Mouse (Mus musculus): ENCODE data around the gene Omp.

DNA sequence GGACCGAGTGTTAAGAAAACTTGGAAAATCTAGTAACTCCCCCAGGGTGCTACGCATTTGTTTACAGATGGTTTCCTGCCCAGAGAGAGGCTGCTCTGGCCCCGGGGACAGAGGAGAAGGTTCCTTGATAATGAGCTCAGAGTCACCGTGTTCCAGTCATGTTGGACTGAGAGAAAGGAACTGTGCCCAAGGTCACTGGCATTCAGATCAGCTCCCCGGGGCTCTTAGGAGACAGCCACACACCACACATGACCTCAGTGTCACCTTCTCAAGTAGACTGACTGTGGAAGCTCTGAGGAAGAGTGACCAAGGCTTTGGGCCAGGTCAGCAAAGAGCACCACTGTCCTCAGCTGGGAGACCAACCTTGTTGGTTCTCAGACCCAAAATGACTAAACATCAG lies 20.6 kb downstream of the Omp start:
- TF ChIP-seq USF1 (IDR thresholded peaks at IDR 0.05; ENCODE audit: low read depth) = no peak
- TF ChIP-seq MAX (IDR thresholded peaks at IDR 0.05; ENCODE audit: low read depth) = no peak
- no peak for TF ChIP-seq POLR2A (IDR thresholded peaks at IDR 0.05; ENCODE audit: insufficient read length, low read depth)

All from myocyte (in vitro differentiated cells).